Mouse (Mus musculus) hindbrain, embryonic 14.5 days (tissue): ENCODE results near the gene Olfr644. TPM values are rescaled to one million over a fixed set of nuclear protein-coding genes. Genes with fewer than 3 reads are reported as not detected.

Experiments
- ATAC-seq: fragments of 200-750 bp; cut with Nextera tagmentation; 2 replicates; pipeline ENCODE4 v1.8.0; 2017; ENCODE audit warnings: moderate number of reproducible peaks, mild to moderate bottlenecking, moderate TSS enrichment, moderate library complexity; ENCODE audit not compliant: low FRiP score
- DNase-seq: peaks from one replicate; pipeline ENCODE4 v3.0.0-alpha.2; 2015; ENCODE audit warnings: low spot score
- H3K27ac ChIP-seq: fragments of 300-500 bp; sonication (generic); 2 replicates; pipeline ENCODE4 v1.5.1; 2014; ENCODE audit warnings: mild to moderate bottlenecking, moderate library complexity
- H3K27me3 ChIP-seq: fragments of 300-500 bp; sonication (generic); 2 replicates; pipeline ENCODE4 v1.6.1; 2014; ENCODE audit warnings: mild to moderate bottlenecking, low read length, mixed read lengths; ENCODE audit not compliant: control insufficient read depth, insufficient read depth
- H3K36me3 ChIP-seq: fragments of 300-500 bp; sonication (generic); replicated peaks from 2 replicates; pipeline ENCODE4 v1.6.1; 2014; ENCODE audit not compliant: control insufficient read depth, insufficient read depth
- H3K4me1 ChIP-seq: fragments of 300-500 bp; sonication (generic); replicated peaks from 2 replicates; pipeline ENCODE4 v1.6.1; 2014; ENCODE audit warnings: antibody characterized with exemption, low read length, mixed read lengths; ENCODE audit not compliant: control insufficient read depth, insufficient read depth
- H3K4me2 ChIP-seq: fragments of 300-500 bp; sonication (generic); replicated peaks from 2 replicates; pipeline ENCODE4 v1.6.1; 2014; ENCODE audit warnings: mild to moderate bottlenecking, moderate library complexity
- H3K4me3 ChIP-seq: fragments of 300-500 bp; sonication (generic); replicated peaks from 2 replicates; pipeline ENCODE4 v1.5.1; 2014; ENCODE audit warnings: mild to moderate bottlenecking, low read length
- H3K9ac ChIP-seq: fragments of 300-500 bp; sonication (generic); 2 replicates; pipeline ENCODE4 v1.6.1; 2014
- H3K9me3 ChIP-seq: fragments of 300-500 bp; sonication (generic); 2 replicates; pipeline ENCODE4 v1.6.1; 2016; ENCODE audit warnings: low read length; ENCODE audit not compliant: control insufficient read depth
- WGBS: fragments of 180-500 bp; shearing (Covaris S2); extraction: QIAGEN DNeasy Blood & Tissue Kit; methylation state at CpG from one replicate; pipeline ENCODE4 v1.1.7; 2014; 5-methylcytosine and 5-hydroxymethylcytosine counted together
- polyA plus RNA-seq: library from polyadenylated mRNA; unstranded; fragments of >200 nt; fragmentation: Nextera tagmentation; extraction: Ambion mirVana; gene quantifications from 2 replicates; pipeline ENCODE4 v1.2.1, GENCODE M21; 2014

Gene Olfr644
- polyA plus RNA-seq, 1 experiment from 2014 or later = not detected

DNA sequence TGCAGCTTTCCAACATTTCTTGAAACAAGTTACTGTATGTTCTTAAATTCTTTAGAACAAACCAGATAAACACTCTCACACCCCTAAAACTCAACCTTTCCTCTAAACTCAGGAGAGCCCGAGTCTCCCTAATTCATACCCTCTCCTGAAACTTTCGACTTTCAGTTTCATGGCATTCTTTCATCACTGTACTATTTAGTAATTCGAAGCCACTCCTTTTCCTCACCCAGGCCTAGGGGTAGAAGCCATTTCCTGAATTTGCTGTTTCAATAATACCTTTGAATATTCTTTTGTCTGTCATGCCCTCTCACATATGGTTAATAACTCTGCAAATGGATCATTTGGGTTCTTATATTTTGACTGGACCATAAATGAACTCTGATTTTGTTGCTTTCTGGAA lies 44.7 kb downstream of the Olfr644 start:
- WGBS = 90% methylated on average over 3 of the region's 3 CpGs
- DNase-seq (no peak), ATAC-seq (no peak)
- Histone ChIP-seq H3K36me3 (no peaks in the 10 kb centered on the region), H3K9ac (no peak overlapping the region), H3K4me3 (no peak overlapping the region), H3K27ac (no peak overlapping the region), H3K4me1 (no peaks in the 10 kb centered on the region), H3K27me3 (no peaks in the 10 kb centered on the region), H3K4me2 (no peak overlapping the region), H3K9me3 (no peaks in the 10 kb centered on the region)

DNA sequence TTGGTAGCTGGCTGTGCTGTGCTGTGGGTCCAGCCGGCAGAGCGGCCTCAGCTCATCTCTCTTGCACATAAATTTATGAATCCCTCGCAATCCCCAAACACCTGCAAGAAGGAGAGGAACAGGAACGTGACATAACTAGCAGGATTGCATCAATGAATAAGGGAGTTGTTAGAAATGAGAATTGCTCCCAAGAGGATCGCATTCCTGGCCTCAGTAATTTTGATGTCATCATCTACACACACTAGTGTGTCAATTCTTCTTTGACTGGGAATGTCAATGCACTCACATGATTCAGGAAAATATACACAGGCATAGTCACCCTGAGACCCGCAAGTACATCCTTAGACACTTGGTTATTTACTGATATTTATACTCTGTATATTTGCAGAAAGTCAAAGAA lies 46.2 kb downstream of the Olfr644 start, which contains the start of gene Olfr640:
TSS of gene Olfr640 (minus strand) at position 101 of the 400 bp plus-strand sequence.
- WGBS = 86% methylated on average over 6 of the region's 6 CpGs
- no peaks in the 10 kb centered on the region for H3K4me1 ChIP-seq
- H3K36me3 ChIP-seq = no peaks in the 10 kb centered on the region
- no peak for DNase-seq
- H3K4me2 ChIP-seq = no peak within 1 kb of the TSS
- no peak within 1 kb of the TSS for H3K27ac ChIP-seq
- H3K9ac ChIP-seq = no peak within 1 kb of the TSS
- H3K4me3 ChIP-seq = no peak within 1 kb of the TSS
- no peaks in the 10 kb centered on the region for H3K9me3 ChIP-seq
- no peak for ATAC-seq
- no peaks in the 10 kb centered on the region for H3K27me3 ChIP-seq

DNA sequence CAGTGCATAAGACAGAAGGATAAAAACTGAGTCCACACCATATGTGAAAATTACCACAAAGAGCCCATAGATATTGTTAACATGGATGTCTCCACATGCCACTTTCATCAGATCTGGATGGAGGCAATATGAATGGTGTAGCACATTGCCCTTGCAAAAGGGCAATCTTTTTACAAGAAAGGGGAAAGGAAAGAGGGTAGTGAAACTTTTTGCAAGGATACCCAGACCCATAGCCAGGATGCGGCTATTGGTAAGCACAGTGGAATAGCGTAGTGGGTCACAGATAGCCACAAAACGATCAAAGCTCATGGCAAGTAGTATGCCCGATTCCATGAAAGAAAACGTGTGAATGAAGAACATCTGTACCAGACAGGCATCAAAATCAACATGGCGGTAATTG lies 50.0 kb downstream of the Olfr644 start:
- no peak overlapping the region for H3K27ac ChIP-seq
- DNase-seq (no peak), ATAC-seq (no peak)
- no peak overlapping the region for H3K4me3 ChIP-seq
- H3K9me3 ChIP-seq = no peaks in the 10 kb centered on the region
- no peak overlapping the region for H3K4me2 ChIP-seq
- H3K9ac ChIP-seq = no peak overlapping the region
- no peaks in the 10 kb centered on the region for H3K36me3 ChIP-seq
- WGBS = 96% methylated on average over 6 of the region's 6 CpGs
- H3K4me1 ChIP-seq = no peaks in the 10 kb centered on the region
- H3K27me3 ChIP-seq = no peaks in the 10 kb centered on the region

DNA sequence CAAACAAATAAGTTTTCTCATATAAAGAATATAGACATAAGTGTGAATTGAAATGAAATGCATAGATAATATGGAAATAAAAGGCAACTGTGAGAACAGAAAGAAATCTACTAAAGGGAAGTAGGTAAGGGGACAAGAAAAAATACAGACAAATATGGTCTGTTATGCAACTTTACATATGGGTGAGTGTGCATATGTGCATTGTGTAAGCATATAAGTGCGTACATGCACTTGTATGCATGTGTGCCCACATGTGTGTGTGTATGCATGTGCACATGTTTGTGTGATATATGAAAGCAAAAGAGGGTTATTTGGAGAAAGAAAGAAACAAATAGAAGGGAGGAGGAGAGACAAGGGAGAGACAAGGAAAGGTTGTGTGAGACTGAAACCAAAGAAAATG lies 52.7 kb downstream of the Olfr644 start:
- Histone ChIP-seq H3K9me3 (no peaks in the 10 kb centered on the region), H3K27ac (no peak overlapping the region), H3K36me3 (no peaks in the 10 kb centered on the region), H3K4me3 (no peak overlapping the region), H3K27me3 (no peaks in the 10 kb centered on the region), H3K9ac (no peak overlapping the region), H3K4me1 (no peaks in the 10 kb centered on the region), H3K4me2 (no peak overlapping the region)
- no peak for DNase-seq
- no peak for ATAC-seq
- 93% methylated on average over 1 of the region's 1 CpGs for WGBS

DNA sequence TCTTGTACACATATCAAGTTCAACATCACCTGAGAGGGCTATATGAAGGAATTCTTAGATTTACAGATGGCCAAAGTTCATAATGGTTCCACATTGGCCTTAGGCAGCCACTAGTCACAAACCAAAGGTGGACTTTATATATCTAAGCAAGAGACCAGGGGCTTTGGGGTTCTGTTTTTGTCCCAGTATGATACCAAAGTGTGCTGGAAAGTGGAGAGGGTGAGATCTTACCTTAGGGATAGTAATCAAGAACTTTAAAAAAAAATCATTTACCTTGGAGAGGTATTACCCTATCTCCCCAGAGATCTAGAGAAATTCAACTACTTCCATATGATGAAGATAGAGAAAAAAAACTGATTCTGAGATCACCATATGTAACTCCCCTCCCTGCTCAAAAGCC lies 54.5 kb downstream of the Olfr644 start, which contains the start of gene Olfr639:
TSS of gene Olfr639 (minus strand) at position 101 of the 400 bp plus-strand sequence.
- H3K27ac ChIP-seq = no peak within 1 kb of the TSS
- H3K4me3 ChIP-seq = no peak within 1 kb of the TSS
- H3K4me1 ChIP-seq = no peaks in the 10 kb centered on the region
- H3K4me2 ChIP-seq = no peak within 1 kb of the TSS
- ATAC-seq (no peak), DNase-seq (no peak)
- no peaks in the 10 kb centered on the region for H3K36me3 ChIP-seq
- no peak within 1 kb of the TSS for H3K9ac ChIP-seq
- H3K9me3 ChIP-seq = no peaks in the 10 kb centered on the region
- no peaks in the 10 kb centered on the region for H3K27me3 ChIP-seq

Other genes with a start within 250 kb of the Olfr644 start
- gene Hbb-bs, start 243.8 kb downstream of the Olfr644 start, polyA plus RNA-seq = 4,248 and 5,201 TPM in 2 replicates
- gene Hbb-bh2, start 231.3 kb downstream of the Olfr644 start, polyA plus RNA-seq = not detected in 2 replicates
- 2.1 and 3.6 TPM in 2 replicates for gene Hbb-bh1, start 228.7 kb downstream of the Olfr644 start, polyA plus RNA-seq
- 178 and 712 TPM in 2 replicates for gene Hbb-y, start 218.7 kb downstream of the Olfr644 start, polyA plus RNA-seq
- gene Olfr66, start 185.6 kb downstream of the Olfr644 start, polyA plus RNA-seq = not detected in 2 replicates
- not detected in 2 replicates for gene Olfr64, start 177.4 kb downstream of the Olfr644 start, polyA plus RNA-seq
- gene Olfr65, start 168.4 kb downstream of the Olfr644 start, polyA plus RNA-seq = not detected in 2 replicates
- not detected in 2 replicates for gene Olfr631, start 143.0 kb downstream of the Olfr644 start, polyA plus RNA-seq
- not detected in 2 replicates for gene Olfr632, start 137.5 kb downstream of the Olfr644 start, polyA plus RNA-seq
- gene Olfr633, start 127.4 kb downstream of the Olfr644 start, polyA plus RNA-seq = not detected in 2 replicates
- not detected in 2 replicates for gene Olfr635, start 100.7 kb downstream of the Olfr644 start, polyA plus RNA-seq
- not detected in 2 replicates for gene Olfr638, start 73.1 kb downstream of the Olfr644 start, polyA plus RNA-seq
- 0.03 TPM in 1 of 2 replicates, not detected in the other for gene Olfr639, start 54.6 kb downstream of the Olfr644 start, polyA plus RNA-seq
- gene Olfr640, start 46.3 kb downstream of the Olfr644 start, polyA plus RNA-seq = not detected in 2 replicates
- gene Olfr641, start 36.4 kb downstream of the Olfr644 start, polyA plus RNA-seq = not detected in 2 replicates
- gene Olfr642, start 19.2 kb downstream of the Olfr644 start, polyA plus RNA-seq = not detected in 2 replicates
- not detected in 2 replicates for gene 4930516K23Rik, start 10.4 kb downstream of the Olfr644 start, polyA plus RNA-seq
- gene Olfr645, start 13.6 kb upstream of the Olfr644 start, polyA plus RNA-seq = not detected in 2 replicates
- not detected in 2 replicates for gene Olfr646, start 33.0 kb upstream of the Olfr644 start, polyA plus RNA-seq
- gene Ubqln5, start 58.0 kb upstream of the Olfr644 start, polyA plus RNA-seq = not detected in 2 replicates
- gene Olfr643, start 65.5 kb upstream of the Olfr644 start, polyA plus RNA-seq = not detected in 2 replicates
- gene Ubqln3, start 71.4 kb upstream of the Olfr644 start, polyA plus RNA-seq = not detected in 2 replicates
- gene Ubqlnl, start 78.7 kb upstream of the Olfr644 start, polyA plus RNA-seq = not detected in 2 replicates
- not detected in 2 replicates for gene Olfm5, start 93.0 kb upstream of the Olfr644 start, polyA plus RNA-seq
- 0.63 and 0.66 TPM in 2 replicates for gene Olfr648, start 111.5 kb upstream of the Olfr644 start, polyA plus RNA-seq
- gene Olfr649, start 124.1 kb upstream of the Olfr644 start, polyA plus RNA-seq = not detected in 2 replicates
- gene Trim6, start 146.9 kb upstream of the Olfr644 start, polyA plus RNA-seq = 0.13 and 0.20 TPM in 2 replicates
- gene Trim34a, start 172.6 kb upstream of the Olfr644 start, polyA plus RNA-seq = 1.0 and 1.3 TPM in 2 replicates
- 0.12 and 0.44 TPM in 2 replicates for gene Trim5, start 216.2 kb upstream of the Olfr644 start, polyA plus RNA-seq
- gene Trim12a, start 243.6 kb upstream of the Olfr644 start, polyA plus RNA-seq = 1.6 and 2.2 TPM in 2 replicates